Mouse (Mus musculus): ENCODE measurements at regions not wholly inside any gene's neighbourhood (a gene's known extent, or its start where the extent isn't known, plus 50 kb on each side); places are given as distances from the start of the nearest gene placed in this dataset.

GRCm38 (mm10) chr2:179231708-179232354, 210.4 kb upstream of the Cdh4 start:
- in situ Hi-C loops (cut with MboI) = no loop called here

GRCm38 (mm10) chr2:179238166-179238565, 204.1 kb upstream of the Cdh4 start:
- in situ Hi-C loops (cut with MboI) = no loop called here

- in situ Hi-C loops (cut with MboI) = no loop called here
These were observed 181.3 kb upstream of the Cdh4 start for GRCm38 (mm10) chr2:179260892-179261291.

DNA sequence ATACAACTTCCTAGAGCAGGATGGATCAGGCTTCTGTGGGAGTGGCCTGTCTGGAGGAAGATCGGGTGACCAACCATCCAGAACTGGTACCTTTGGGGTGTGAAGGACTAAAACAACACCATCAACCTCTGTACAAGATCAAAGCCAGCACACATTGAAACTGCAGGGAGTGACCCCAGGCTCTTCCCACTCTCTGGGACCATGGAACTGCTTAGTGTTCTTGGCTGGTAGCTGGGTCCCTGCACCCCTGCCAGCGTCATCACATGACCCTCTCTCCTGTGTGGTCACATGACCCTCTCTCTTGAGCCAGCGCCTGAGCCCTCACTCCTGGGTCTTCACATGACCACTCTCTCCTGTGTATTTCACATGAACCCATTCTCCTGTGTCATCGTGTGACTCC, 178.3 kb upstream of the Cdh4 start:
- in situ Hi-C loops (cut with MboI) = no loop called here

DNA sequence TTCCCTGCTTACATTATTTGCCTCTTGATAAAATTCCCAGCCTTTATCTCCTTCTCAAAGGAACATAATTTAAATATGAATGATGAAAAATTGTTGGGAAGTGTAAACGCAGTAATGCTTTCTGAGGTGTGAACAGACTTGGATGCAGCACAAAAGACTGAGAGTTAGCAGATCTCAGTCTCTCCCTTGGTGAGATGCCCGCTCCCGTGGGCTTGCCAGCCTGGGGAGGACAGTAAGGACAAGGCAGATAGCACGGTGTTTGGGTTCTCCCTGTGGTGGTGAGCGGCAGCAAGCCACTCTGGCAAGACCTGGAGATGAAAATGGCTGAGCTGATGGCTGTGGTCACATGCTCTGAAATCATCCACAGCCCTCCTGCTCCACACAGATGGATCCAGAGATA, 176.8 kb upstream of the Cdh4 start:
- in situ Hi-C loops (cut with MboI) = no loop called here

DNA sequence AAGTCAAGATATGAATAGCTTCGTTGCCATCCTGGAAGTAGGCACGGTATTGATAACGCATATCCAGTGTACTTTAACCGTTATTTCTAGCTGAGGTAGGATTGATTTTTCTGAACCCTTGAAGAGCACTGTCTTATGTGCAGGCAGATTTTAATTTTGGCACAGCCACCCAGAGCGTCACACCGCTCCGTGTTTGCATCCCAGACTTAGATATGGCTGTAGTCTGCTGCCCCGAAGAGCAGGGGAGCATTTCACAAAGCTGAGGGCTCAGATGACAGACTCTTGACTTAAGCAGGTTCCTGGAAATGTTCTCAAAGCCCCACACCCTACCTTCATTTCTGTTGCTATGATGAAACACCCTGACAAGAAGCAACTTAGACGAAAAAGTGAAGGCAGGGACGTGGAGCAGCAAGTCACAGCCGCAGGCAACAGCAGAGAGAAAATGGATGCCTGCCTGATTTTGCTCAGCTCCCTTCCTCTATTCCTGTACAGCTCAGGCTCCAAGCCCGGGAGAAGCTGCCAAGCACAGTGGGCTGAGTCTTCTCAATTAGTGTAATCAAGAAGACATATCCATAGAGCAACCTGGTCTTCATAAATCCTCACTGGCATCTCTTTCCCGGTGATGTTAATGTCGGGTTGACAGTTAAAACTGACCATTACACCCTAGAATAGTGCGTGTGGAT, 164.9 kb upstream of the Cdh4 start:
- in situ Hi-C loops (cut with MboI) = no loop called here

DNA sequence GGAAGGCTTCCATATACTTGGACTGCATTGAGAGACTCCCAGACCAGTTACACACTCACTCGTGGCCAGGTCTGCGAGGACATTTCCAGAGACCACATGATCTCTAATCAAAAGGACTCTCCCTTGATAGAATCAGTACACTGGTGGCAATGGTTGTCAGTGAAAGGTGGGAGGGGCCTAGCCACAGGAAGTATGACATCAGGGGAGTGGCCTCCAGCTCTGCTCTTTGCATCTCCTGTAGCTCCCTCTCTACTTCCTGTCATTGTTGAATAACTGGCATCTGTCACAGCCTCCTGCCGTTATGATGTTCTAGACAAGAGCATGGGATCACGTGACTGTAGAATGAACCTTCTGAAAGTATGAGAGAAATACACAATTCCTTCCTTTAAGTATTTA, 164.3 kb upstream of the Cdh4 start:
- in situ Hi-C loops (cut with MboI) = no loop called here

DNA sequence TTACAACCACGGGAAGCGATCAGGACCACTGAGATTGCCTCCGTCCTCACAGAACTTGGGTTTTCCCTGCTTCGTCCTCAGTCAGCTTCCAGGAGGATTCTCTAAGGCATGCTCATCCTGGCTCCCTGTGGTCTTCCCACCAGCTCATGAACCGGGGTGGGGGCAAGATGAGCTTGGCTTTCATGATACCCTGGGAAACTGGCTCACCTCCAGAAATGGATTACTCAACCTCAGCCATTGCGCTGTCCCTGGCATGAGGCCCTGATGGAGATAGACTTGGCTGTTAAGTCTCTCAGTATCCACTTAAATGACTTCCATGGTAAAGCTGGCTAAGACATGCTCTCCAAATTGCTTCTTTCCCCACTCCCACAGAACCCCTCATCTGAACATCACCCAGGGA, 160.0 kb upstream of the Cdh4 start:
- in situ Hi-C loops (cut with MboI) = no loop called here

- in situ Hi-C loops (cut with MboI) = no loop called here
These were observed 151.8 kb upstream of the Cdh4 start for GRCm38 (mm10) chr2:179290394-179290793.

GRCm38 (mm10) chr2:179291046-179291563, 151.1 kb upstream of the Cdh4 start:
- in situ Hi-C loops (cut with MboI) = no loop called here

GRCm38 (mm10) chr2:179291958-179292357, 150.3 kb upstream of the Cdh4 start:
- in situ Hi-C loops (cut with MboI) = no loop called here

GRCm38 (mm10) chr2:179292566-179292965, 149.7 kb upstream of the Cdh4 start:
- in situ Hi-C loops (cut with MboI) = no loop called here

DNA sequence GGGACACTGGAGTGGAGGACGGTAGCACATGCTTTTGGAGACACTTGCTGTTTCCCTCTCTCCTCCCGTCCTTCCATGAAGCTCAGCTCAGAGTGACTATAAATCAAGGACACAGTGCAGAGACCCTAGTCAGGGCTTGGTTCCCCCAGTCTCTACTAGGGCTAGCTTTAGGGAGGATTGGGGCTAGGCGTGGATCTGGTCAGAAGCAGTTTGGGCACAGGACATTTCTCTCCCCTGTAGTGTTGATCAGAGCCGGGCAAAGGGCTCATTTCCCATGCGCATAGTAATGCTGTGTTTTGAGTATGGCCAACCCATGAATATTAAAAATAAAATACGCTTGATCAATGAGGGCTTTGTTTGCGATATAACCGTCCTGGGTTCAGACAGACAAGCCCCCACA, 149.1 kb upstream of the Cdh4 start:
- in situ Hi-C loops (cut with MboI) = no loop called here

GRCm38 (mm10) chr2:179297057-179297456, 145.2 kb upstream of the Cdh4 start:
- in situ Hi-C loops (cut with MboI) = no loop called here

- in situ Hi-C loops (cut with MboI) = no loop called here
These were observed 138.5 kb upstream of the Cdh4 start for GRCm38 (mm10) chr2:179303765-179304164.

- in situ Hi-C loops (cut with MboI) = no loop called here
These were observed 134.8 kb upstream of the Cdh4 start for GRCm38 (mm10) chr2:179307286-179307931.

DNA sequence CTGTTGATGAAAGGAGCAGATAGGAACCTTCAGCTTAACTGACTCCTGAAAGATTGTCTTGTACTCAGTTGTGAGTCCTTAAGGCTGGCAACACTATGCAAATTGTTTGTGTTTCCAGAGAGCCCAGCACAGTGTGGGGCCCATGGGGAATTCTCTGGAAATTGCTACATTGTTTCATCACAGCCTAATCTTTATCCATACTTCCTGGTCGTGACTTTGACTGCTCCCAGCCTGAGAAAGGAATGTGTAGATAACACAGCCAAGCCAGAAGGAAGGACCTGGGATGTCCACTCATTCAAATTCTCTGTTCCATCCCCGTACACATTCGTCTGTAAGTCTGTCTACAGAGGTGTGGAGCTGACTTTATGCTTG, 134.3 kb upstream of the Cdh4 start:
- in situ Hi-C loops (cut with MboI) = no loop called here

DNA sequence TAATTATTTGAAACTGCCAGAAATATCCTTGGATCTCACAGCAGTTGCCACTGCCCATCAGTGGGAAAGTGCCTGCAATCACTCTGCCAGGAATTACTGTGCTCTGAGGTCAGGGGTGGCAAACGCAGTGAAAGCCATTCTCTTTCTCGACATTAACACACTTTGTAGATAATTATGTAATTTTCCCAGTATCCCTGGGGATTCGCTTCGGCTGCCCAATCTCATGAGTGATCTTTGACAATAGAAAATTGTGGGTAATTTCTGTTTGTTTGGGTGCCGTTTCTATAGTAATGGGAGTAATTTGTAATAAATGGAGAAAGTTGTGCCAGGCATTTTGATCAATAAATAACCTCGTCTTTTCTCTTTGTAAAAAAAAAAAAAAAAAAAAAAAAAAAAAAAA, 124.2 kb upstream of the Cdh4 start:
- in situ Hi-C loops (cut with MboI) = no loop called here

DNA sequence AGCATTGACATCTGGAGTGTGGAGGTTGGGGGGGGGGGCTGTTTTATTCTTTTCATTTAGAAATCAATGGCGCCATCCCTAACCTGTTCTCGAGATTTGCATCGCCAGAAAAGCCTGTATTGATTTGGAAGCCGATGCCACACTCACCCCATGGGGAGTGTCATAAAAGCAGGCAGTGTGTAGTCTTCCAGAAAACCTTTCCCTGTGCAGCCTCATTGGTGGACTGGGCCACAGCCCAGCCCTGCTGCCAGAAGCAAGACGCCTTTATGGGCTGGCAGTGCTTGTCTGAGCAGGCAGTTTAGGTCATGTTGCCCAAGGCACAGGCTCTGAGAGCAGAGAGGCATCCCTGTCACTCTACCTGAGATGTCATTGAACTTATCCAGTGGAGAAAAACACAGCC, 117.0 kb upstream of the Cdh4 start:
- in situ Hi-C loops (cut with MboI) = no loop called here

DNA sequence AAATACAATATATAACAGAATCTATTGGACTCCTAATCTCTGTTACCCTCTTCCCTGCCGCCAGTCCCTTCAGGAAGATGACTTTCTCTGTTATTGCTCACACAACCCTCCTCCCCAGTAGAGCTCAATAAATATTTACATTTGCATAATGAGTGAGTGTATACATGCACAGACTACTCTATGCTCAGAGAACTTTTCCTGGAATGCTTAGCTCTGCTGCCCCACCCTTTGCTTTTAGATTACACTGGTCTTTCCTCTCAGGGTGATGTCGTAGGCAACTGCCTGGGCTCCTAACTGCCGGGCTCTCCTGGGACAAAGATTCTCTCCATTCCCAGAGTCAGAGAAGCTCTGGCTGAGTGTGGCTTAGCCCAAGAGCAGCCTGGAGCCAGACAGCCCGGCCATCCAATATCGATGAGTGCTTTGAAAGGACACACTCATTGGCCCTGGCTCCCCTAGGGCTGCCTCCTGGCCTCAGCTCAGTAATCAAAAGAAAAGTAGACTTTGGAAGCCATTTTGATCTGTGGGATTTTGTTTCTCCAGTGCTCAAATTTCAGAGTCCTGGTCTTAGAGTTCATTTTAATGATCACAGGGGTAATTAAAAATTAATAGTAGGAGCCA, 109.2 kb upstream of the Cdh4 start:
- in situ Hi-C loops (cut with MboI) = no loop called here

GRCm38 (mm10) chr2:179333587-179333986, 108.6 kb upstream of the Cdh4 start:
- in situ Hi-C loops (cut with MboI) = no loop called here

- in situ Hi-C loops (cut with MboI) = no loop called here
These were observed 106.0 kb upstream of the Cdh4 start for GRCm38 (mm10) chr2:179336235-179336634.

DNA sequence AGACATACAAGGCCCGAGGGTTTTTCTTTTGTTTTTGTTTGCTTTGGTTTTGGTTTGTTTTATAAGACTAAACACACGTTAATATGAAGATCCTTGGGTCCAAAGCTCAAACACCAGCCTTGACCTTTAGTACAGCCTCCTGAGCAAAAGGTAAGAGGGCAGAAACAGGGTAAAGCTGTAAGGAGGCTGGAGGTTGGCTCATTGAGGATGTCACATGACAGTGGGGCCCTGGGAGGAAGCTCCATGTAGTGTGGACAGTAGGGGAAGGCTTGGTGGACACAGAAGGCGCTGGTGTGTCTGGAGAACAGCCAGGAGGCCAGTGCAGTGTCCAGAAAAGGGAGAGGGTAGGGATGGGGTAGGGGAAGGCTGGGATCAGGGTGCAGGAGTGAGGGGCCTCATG, 89.6 kb upstream of the Cdh4 start:
- in situ Hi-C loops (cut with MboI) = no loop called here
